Mouse (Mus musculus): ENCODE data around the gene Itgb3.

The Itgb3 gene

DNA sequence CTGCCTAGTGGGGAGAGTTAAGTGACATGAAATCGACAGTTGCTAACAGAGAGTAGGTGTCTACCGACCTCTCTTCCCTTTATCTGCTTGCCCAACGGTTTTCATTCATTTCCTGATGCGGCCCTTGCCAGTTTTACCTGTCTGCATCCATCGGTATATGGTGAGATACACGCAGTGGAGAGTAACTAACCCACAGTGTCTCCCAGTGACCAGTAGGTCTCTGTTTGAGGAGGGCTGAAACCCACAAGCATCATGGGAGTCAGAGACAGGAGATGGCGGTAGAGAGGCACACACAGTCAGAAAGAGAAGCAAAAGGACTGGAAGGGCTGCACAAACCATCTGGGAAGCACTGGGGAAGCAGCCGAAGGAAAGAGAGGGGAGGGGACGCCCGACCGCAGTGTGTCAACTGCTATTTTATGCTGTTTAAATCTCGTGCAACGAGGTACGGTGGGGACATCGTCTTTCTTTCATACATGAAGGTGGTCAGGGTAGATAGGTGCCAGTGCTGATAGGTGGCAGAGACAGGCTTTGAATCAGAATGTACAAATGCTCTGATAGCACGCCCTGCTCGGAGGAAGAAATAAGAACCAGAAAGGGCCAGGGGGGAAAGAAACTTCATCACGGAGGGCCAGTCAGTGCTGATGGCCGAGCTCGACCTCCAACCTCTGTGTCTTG is 53.9 kb downstream of the Itgb3 start:
- DNase-seq = no peak

DNA sequence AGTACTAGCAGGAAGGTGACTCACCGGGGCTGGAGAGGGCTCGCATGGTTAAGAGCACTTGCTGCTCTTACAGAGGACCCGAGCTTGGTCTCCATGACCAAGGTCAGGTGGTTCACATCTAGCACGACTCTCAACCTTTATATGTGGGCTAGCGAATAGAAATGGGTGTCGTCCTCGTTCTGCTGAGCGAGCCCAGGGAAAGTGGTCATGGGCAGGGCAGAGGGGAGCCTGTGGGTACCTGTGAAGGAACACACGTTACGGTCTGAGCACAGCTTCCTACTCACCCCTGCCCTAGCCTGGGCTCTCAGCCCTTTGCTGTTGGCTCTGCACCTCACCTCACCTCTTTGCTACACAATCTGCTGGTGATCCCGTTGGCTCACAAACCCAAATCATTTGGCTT is 54.8 kb downstream of the Itgb3 start:
- no peak for DNase-seq

DNA sequence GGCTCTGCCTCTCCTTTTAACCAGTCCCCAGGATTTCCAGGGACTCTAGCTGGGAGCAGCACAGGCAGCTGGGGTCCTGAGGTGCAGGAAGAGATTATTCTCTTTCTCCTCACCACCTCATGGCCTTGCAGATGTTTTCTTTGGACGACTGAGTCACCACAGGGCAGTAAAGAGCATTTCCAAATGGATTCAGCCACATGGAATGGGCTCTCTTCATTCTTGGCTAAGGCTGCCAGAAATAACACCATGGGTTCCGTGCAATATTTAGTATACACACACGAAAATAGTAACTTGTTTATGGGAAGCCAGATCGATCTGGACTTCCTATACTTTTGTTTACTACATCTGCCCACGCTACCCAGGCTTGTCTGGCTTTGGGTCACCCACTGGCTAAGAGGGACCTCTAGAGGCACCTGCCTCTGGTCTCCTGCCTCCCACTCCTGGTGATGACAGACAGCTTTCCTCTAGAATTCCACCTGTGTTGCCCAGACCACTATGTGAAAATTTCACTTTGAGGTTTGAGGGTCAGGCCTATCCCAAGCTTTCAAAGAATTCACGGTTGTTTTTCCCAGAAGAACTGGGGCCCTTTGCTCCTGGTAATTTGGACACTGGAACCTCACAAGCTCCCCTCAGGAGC is 55.6 kb downstream of the Itgb3 start:
- DNase-seq = no peak

DNA sequence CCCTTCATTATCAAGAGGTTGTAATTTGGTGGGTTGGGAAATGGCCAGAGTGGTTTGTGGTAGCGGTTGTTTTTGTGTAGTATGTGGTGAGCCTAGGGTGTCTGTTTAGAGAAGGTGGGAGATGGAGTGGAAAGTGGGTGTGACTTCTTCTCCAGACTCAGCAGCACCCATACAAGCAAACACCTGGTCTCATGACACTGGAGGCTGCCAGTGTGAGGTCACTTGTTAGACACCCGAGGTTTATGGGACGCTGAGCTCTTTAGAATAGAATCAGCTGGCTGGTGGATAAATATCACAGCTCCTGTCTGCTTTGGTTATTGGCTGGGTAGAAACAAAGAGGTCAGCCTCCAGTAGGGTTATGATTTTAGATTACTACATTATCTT is 56.1 kb downstream of the Itgb3 start:
- DNase-seq = no peak

DNA sequence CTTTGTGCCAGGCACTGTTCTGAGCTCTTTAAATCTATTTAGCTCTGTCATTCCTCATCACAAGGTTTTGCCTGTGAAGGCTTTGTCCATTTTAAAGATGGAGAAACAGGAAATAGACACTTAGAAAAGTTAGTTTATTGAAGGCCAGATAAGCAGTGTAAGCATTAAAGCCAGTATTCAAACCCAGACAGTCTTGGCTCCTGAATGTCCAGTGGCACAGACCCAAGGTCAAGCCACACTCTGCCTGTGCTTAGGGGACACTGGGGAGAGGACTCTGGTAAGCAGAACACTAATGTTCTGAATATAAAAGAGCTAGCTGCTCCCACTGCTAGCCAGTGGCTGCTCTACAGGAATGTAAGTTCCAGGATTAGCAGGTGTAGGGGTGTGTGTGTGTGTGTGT is 56.6 kb downstream of the Itgb3 start:
- DNase-seq = no peak

DNA sequence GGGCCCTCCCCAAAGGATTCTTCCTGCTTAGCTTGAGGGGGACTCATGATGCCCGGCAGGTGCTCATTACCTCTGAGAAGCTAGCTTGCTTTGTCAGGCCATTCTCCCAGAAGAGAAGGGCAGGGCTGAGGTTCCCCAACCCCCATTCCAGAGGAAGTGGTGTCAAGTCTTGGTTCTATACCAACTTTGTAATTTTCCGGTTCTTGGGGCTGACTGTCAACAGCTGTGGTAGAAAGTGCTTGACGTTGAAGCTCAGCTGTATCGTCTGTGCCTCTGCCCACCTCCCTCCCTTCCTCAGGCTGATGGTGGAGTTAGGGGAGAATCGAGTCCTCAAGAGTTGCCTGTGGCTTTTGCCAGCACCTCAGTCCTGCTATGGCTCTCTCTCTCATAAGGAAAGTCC is 59.6 kb downstream of the Itgb3 start:
- no peak for DNase-seq

DNA sequence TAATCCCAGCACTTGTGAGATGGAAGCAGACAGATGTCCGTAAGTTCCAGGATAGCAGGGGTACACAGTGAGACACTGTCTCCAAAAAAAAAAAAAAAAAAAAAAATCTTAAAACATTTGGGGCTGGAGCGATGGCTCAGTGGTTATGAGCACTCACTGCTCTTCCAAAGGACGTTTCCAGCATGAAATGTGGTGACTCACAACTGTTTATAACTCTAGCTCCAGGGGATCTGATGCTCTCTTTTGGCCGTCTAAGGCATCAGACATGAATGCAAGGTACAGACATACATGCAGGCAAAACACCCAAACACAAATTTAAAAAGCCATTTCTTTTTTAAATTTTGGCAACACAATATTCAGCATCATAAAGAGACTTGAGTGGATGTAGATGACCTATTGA is 65.6 kb downstream of the Itgb3 start:
- DNase-seq = no peak

DNA sequence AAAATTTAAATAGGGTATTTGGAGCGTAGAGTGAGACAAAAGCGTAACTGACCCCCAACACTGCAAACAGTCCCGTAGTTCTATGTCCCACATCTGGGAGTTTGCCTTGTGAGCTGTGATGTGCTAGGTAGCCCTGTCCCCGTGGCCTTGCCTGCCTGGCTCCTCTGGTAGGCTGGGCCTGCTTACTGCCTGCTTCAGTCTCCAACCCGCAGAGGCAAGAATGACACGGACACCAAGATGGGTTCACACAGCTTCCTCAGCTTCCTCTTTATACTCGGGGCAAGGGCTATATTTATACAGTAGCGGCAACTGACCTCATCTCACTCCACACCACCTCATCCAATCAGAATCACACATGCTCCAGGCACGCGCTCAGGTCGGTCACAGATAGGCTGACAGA is 67.0 kb downstream of the Itgb3 start:
- no peak for DNase-seq

DNA sequence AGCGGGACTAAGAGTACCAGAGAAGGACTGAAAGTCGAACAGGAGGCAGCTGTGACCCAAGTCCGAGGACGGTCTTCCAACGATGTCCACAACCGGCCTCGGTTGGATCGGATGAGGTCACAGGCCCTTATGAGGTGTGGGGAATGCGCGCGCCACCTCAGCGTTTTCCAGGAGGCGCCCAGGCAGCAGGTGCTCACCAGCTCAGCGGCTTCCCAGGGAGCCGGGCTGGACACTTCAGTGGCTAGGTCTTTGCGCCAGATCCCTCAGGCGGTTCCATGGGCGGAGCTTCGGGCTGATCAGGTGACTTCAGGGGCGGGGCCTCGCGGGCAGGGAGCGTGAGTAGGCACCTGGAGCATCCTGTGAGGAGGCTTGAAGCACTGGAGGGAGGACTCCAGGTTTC is 77.7 kb downstream of the Itgb3 start, which contains the start of gene Gm11639:
Gm11639 (plus strand) TSS at position 160 of the 400 bp plus-strand sequence.
- DNase-seq = no peak

DNA sequence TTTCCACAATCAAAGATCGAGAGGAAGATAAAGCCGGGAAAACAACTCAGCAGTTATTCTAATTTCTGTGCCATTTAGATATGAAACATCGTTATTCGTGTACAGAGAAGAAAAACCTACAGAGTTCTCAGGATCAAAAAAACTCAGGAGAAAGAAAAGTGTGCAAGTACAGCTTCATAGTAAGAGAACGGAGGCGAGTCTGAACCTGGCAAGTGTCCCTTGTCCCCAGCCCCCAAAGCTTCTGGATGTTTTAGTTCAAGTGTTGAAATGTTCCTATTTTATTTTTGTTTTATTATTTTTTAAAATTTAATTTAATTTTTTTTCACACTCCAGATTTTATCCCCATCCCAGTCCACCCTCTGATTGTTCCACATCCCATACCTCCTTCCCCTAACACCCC is 85.4 kb downstream of the Itgb3 start:
- no peak for DNase-seq

DNA sequence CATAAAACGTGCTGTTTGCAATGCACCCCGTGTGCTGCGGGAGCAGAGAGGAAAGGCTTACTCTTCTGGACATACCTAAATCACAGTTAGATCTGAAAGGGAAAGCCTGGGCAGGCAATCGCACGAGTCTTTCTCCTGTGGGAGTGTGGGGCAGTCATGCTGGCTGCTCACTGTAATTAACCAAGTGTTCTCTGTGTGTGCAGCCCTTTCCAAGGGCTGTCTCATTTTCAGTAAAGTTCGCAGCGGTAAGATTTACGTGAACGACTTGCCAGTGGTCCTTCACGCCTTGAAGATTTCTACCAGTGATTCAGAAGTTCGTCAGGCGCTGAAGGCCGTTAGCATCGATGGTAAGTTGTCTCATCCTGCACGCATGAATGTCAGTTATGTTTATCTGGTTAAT is 96.3 kb downstream of the Itgb3 start:
- no peak for DNase-seq

DNA sequence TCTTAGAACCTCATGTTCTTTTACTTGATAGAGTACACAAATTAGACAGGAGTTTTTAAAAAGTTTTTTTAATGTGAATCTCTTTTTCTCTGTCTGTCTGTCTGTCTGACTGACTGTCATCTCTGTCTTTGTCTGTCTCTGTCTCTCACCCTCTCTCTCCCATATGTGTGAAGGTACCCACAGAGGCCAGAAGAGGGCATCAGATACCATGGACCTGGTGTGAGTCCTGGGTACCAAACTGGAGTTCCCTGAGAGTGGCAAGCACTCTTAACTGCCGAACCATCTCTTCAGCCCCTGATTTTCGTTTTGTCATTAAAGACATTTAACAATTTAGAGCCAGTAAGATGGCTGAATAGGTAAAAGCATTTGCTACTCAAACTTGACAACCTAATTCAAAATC is 99.3 kb downstream of the Itgb3 start:
- no peak for DNase-seq

Data from spleen, adult 18-20 months (tissue).